Mouse (Mus musculus) heart, embryonic 10.5 days (tissue): Measurements from ENCODE around the gene Wasf2. TPM values are rescaled to one million over a fixed set of nuclear protein-coding genes. Genes with fewer than 3 reads are reported as not detected.
A peak's percentile ranks its signal among the peaks of the same experiment; 100 is the strongest.

ENCODE experiments used
- DNase-seq: peaks from one replicate; pipeline ENCODE4 v3.0.0-alpha.2; 2017; ENCODE audit warnings: low spot score
- H3K27ac ChIP-seq: fragments of 300-500 bp; sonication (generic); 2 replicates; pipeline ENCODE4 v1.5.1; 2016; ENCODE audit warnings: mild to moderate bottlenecking
- H3K27me3 ChIP-seq: fragments of 300-500 bp; sonication (generic); 2 replicates; pipeline ENCODE4 v1.6.1; 2016; ENCODE audit warnings: mild to moderate bottlenecking; ENCODE audit not compliant: poor library complexity, insufficient read depth, severe bottlenecking
- H3K36me3 ChIP-seq: fragments of 300-500 bp; sonication (generic); 2 replicates; pipeline ENCODE4 v1.6.1; 2016; ENCODE audit warnings: mild to moderate bottlenecking, moderate library complexity
- H3K4me1 ChIP-seq: fragments of 300-500 bp; sonication (generic); 2 replicates; pipeline ENCODE4 v1.6.1; 2016; ENCODE audit warnings: mild to moderate bottlenecking
- H3K4me3 ChIP-seq: fragments of 300-500 bp; sonication (generic); 2 replicates; pipeline ENCODE4 v1.5.1; 2016; ENCODE audit warnings: mild to moderate bottlenecking, moderate library complexity
- H3K9me3 ChIP-seq: fragments of 300-500 bp; sonication (generic); 2 replicates; pipeline ENCODE4 v1.6.1; 2016; ENCODE audit warnings: mild to moderate bottlenecking, moderate library complexity
- WGBS: fragments of 180-500 bp; shearing (Covaris S2); methylation state at CpG from one replicate; pipeline ENCODE4 v1.1.7; 2016; 5-methylcytosine and 5-hydroxymethylcytosine counted together
- polyA plus RNA-seq: library from polyadenylated mRNA; unstranded; fragments of >200 nt; fragmentation: Nextera tagmentation; extraction: Ambion mirVana; gene quantifications from 2 replicates; pipeline ENCODE4 v1.2.1, GENCODE M21; 2016

The Wasf2 gene
- polyA plus RNA-seq, 1 experiment from 2014 or later = 58.5 TPM

DNA sequence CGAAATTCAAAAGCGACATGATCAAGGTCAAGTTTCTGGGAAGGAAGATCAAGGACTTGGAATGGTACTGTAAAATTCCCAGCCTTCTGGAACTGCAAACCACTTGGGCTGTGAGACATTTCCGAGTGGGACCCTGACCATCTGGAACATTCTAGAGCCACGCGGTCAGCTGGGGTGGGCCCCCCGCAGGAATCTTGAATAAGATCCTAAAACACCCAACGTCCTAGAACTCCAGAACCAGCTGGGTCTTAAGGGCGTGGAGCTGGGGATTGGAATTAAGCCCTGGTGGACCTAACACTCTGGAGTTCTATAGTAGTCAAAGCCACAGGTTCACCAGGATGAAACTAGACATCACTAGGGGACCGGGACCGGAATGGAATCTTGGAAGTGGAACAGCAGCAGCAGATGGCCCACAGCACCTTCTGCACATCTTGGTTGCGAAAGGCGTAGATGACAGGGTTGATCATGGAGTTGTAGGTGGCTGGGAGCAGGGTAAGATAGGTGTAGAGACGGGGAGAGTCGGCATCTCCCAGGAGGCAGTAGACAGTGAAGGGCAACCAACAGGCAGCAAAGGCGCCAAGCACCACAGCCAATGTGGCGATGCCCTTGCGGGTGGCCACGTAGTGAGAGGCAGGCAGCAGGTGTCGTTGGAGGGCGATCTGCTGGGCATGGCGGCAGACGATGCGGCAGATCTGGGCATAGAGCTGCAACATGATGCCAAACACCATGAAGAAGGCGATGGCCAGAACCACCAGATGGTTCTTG lies 79.9 kb downstream of the Wasf2 start:
- H3K27me3 ChIP-seq = peaks cover 64% of the 10 kb centered on the region
- H3K4me1 ChIP-seq = peaks cover 29% of the 10 kb centered on the region
- H3K9me3 ChIP-seq = no peaks in the 10 kb centered on the region
- no peak overlapping the region for H3K27ac ChIP-seq
- no peak overlapping the region for H3K4me3 ChIP-seq
- no peak for DNase-seq
- WGBS = 91% methylated on average over 24 of the region's 24 CpGs
- H3K36me3 ChIP-seq = no peaks in the 10 kb centered on the region

DNA sequence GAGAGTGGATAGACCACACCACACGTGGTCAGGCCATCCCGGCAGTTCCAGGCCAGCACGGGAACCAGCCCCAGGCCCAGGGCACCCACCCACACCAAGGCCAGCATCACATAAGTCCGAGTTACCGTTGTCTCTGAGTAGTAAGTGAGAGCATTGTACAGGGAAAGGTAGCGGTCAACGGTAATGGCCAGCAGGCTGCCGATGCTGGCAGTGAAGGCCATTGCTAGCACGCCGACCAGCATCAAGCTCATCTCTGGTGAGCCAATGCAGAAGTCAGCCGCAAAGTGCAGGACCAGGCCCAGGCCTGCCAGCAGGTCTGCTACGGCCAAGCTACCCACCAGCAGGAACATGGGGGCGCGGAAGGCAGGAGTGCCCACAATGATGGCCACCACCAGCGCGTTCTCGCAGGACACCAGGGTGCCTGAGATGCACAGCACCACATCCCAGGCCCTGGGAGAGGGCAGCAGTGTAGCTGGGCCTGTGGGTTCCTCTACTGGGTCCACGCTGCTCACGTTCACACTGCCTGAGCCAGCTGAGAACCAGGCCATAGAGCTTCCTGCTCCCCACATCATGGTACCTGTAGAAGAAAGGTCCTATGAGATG lies 80.6 kb downstream of the Wasf2 start:
- Histone ChIP-seq H3K9me3 (no peaks in the 10 kb centered on the region), H3K27me3 (peaks cover 70% of the 10 kb centered on the region)
- WGBS = 92% methylated on average over 19 of the region's 19 CpGs

DNA sequence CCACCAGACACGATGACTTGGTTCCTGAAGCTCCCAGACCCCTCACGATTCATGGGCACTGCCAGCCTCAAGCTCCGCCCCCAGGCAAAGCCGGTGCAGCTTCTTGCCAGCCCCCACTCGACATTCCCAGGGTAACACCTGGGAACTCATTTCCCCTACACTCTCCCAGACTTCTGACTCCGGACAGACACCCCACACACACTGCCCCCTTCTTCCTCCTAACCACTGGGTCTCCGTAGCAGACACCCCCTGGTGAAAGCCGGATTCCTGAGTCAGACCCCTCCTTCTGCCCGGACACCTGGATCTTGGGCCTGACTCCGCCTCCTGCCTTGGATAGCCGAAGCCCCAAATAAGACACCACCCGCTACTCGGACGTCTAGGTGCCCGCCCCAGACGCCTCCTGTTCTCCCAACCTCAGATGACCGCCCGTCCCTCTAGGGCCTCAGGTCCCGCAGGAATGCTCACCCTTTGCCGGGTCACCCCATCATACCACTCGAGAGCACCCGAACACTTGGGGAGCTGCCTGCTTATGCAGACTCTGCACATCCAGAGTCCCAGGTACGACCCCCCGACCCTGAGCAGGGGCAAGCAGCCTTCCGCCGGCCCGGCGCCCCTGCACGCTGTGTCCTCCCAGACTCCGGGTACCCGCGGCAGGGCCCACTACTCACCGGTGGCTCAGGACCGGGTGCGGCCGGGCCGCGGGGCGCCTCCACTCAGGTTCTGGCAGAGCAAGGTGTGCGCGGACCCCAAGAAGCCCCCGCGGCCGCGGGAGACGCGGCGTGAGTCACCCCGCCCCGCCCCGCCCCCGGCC lies 81.7 kb downstream of the Wasf2 start, which contains the start of the genes Cd164l2 and Gpr3:
Cd164l2 (plus strand) TSS at position 381 of the 811 bp plus-strand sequence.
Gpr3 (minus strand) TSS at position 786 of the 811 bp plus-strand sequence.
- 2% methylated on average over 52 of the region's 52 CpGs for WGBS
- peaks cover 29% of the 10 kb centered on the region for H3K4me1 ChIP-seq
- peak within 1 kb of the TSS; percentile 84 for H3K27ac ChIP-seq
- H3K27me3 ChIP-seq = peaks cover 73% of the 10 kb centered on the region
- no peaks in the 10 kb centered on the region for H3K36me3 ChIP-seq
- no peak for DNase-seq
- peak within 1 kb of the TSS; percentile 80 for H3K4me3 ChIP-seq
- H3K9me3 ChIP-seq = no peaks in the 10 kb centered on the region

More for the DNA sequence above, 80.6 kb downstream of the Wasf2 start:
- Histone ChIP-seq H3K36me3 (no peaks in the 10 kb centered on the region), H3K4me1 (peaks cover 29% of the 10 kb centered on the region), H3K4me3 (no peak overlapping the region), H3K27ac (no peak overlapping the region)
- no peak for DNase-seq

DNA sequence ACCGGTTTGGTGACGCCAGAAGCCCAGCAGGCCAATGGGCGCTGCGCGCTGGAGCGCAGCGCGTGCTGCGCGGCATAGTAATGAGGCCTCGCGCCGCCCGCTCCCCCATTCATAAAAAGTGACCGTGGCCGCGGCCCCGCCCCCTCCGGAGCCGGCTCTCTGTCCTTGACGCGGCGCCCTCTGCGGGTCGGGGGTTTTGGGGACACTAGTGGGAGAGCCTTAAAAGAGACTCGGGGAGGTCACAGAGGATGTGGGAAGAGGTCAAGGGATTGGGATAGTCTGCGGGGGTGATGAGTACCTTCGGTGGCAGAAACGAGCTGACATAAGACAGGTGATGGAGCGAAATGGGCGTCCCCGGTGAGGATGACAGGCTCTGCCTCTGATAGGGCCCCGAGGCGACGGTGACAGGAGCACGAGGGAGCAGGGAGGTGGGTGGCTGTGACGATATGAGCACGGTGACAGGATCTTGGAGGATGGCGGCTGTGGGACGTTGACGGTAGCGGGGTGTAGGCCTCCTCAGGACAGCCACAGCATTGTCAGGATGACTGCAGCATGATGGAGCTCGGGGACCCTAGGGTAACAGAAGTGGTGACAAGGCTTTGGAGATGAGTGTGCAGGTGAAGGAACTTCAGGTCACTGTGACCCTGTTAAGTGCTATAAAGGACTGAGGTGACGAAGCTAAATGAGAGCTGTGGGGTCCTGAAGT lies 82.4 kb downstream of the Wasf2 start:
- H3K36me3 ChIP-seq = no peaks in the 10 kb centered on the region
- H3K4me3 ChIP-seq = peak overlapping the region; percentile 80
- H3K4me1 ChIP-seq = peaks cover 29% of the 10 kb centered on the region
- peaks cover 73% of the 10 kb centered on the region for H3K27me3 ChIP-seq
- peak; percentile 90 for DNase-seq
- H3K9me3 ChIP-seq = no peaks in the 10 kb centered on the region
- peak overlapping the region; percentile 84 for H3K27ac ChIP-seq
- WGBS = 1% methylated on average over 44 of the region's 44 CpGs

DNA sequence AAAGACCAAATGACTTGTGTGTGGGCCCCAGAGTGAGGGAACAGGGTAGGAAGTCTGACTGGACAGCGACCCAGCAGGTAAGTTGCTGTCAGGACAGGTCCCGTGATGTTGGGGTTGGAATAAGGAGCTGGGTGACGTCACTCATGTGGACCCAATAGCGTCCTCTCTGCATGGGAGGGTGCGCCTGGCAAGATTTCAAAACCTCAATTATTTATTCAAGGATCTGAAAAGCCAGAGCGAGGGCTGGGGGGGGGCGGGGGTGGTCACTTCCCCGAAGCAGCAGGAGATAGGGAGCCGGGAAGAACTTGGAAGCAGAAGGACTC lies 82.9 kb downstream of the Wasf2 start:
- WGBS = under 1% methylated on average over 9 of the region's 9 CpGs
- Histone ChIP-seq H3K27me3 (peaks cover 76% of the 10 kb centered on the region), H3K4me1 (peaks cover 29% of the 10 kb centered on the region), H3K4me3 (peak overlapping the region; percentile 80), H3K9me3 (no peaks in the 10 kb centered on the region), H3K36me3 (no peaks in the 10 kb centered on the region), H3K27ac (0 out of 2 replicates have a peak overlapping the region, but pooled peaks have one; percentile 30)
- no peak for DNase-seq

DNA sequence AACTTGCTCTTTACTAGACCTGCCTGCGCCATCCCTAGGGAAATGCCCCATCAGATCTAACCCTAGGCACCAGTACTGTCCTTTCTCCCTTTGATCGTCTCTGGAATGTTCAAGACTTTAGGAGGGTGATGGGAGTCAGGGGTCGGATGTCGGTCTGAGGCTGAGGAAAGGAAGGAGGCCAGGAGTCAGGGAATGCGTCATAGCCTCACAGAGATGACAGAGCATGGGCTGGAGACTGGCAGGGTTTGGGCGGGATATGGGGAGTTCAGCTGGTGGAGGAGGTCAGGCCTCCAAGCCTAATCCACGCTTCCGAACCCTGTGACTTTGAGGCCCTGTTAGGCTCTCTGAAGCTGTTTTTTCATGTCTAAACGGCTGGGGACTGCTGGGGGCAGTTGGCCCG lies 83.4 kb downstream of the Wasf2 start:
- H3K27me3 ChIP-seq = peaks cover 75% of the 10 kb centered on the region
- H3K4me3 ChIP-seq = peak overlapping the region; percentile 80
- H3K36me3 ChIP-seq = no peaks in the 10 kb centered on the region
- no peaks in the 10 kb centered on the region for H3K9me3 ChIP-seq
- H3K27ac ChIP-seq = 0 out of 2 replicates have a peak overlapping the region, but pooled peaks have one; percentile 30
- no peak for DNase-seq
- H3K4me1 ChIP-seq = peaks cover 29% of the 10 kb centered on the region
- WGBS = 9% methylated on average over 10 of the region's 10 CpGs

DNA sequence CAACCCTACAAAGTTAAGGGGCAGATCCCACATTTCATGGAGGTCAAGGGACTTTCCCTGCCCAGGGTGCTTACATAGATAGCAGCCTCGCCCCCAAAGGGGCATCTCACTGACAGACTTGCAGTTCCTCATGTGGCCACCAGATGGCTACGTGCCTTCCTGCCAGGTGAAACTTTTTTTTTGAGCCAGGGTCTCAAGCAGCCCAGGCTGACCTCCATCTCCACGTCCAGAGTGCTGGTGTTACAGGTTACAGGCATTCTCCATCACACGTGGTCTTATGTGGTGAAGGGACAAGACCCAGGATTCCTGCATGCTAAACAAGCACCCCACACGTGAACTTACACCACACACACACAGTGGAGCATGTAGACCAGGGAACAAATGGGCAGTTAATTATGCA lies 87.3 kb downstream of the Wasf2 start:
- no peak overlapping the region for H3K27ac ChIP-seq
- peaks cover 25% of the 10 kb centered on the region for H3K4me1 ChIP-seq
- no peaks in the 10 kb centered on the region for H3K36me3 ChIP-seq
- WGBS = 1% methylated on average over 5 of the region's 5 CpGs
- H3K27me3 ChIP-seq = peaks cover 77% of the 10 kb centered on the region
- no peak for DNase-seq
- no peaks in the 10 kb centered on the region for H3K9me3 ChIP-seq
- H3K4me3 ChIP-seq = no peak overlapping the region

DNA sequence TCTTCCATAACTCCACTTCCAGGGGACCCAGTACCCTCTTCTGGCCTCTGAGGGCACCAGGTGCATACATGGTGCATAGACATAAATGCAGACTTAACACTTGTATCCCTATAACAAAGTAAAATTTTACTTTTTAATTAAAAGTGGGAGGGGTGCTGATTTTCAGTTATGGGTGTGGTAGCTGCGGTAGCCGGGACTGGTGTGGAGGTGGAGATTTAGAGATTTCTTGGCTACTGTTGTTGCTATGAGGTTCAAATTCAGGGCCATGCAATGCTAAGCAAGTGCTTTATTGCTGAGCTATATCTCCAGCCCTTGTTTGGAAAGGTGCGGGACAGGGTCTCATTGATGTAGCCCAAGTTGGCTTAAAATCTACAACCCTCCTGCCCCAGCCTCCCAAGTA lies 88.4 kb downstream of the Wasf2 start:
- H3K36me3 ChIP-seq = no peaks in the 10 kb centered on the region
- H3K4me3 ChIP-seq = no peak overlapping the region
- WGBS = 93% methylated on average over 3 of the region's 3 CpGs
- DNase-seq = no peak
- peaks cover 77% of the 10 kb centered on the region for H3K27me3 ChIP-seq
- H3K9me3 ChIP-seq = no peaks in the 10 kb centered on the region
- H3K4me1 ChIP-seq = peaks cover 13% of the 10 kb centered on the region
- H3K27ac ChIP-seq = no peak overlapping the region

DNA sequence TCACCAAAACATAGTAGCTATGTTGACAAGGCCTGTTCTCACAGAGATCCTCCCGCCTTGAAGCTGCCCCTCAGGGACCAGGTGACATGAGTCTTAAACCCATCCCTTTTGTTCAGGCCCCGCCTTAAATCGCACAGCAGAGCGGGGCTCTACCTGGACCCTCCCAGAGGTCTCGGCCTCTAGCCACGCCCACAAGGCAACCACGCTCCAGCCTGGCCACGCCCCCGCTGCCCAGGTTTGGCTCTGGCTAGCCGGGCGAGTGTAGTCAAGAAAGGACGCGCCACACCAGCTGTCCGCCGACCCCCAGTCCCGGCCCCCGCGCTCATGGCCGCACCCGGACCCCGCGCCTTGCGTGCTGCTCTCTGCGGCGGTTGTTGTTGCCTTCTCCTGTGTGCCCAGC lies 90.4 kb downstream of the Wasf2 start:
- WGBS = 2% methylated on average over 25 of the region's 25 CpGs
- peaks cover 63% of the 10 kb centered on the region for H3K27me3 ChIP-seq
- no peaks in the 10 kb centered on the region for H3K36me3 ChIP-seq
- H3K4me3 ChIP-seq = peak overlapping the region; percentile 53
- peak overlapping the region; percentile 72 for H3K27ac ChIP-seq
- H3K4me1 ChIP-seq = peaks cover 16% of the 10 kb centered on the region
- DNase-seq = no peak
- H3K9me3 ChIP-seq = no peaks in the 10 kb centered on the region

DNA sequence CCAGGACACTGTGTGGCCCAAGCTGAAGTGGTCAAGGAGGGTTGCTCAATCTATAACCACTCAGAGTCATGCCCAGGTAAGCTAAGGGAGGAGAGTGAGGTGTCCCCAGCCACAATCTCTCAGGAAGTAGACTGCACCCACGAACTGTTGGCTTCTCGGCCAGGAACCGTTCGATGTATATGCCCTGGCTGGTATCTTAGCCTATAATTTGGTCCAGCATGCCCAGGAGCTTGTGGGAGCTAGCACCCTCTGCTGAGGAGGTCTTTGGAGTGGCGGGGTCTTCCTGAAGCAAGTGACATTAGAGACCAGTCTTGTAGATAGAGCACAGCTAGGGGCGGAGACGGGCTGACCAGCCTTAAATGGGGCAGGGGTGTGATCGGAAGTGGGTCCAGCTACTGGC lies 91.4 kb downstream of the Wasf2 start:
- H3K27me3 ChIP-seq = peaks cover 58% of the 10 kb centered on the region
- peaks cover 16% of the 10 kb centered on the region for H3K4me1 ChIP-seq
- H3K36me3 ChIP-seq = no peaks in the 10 kb centered on the region
- WGBS = 76% methylated on average over 8 of the region's 8 CpGs
- H3K4me3 ChIP-seq = no peak overlapping the region
- no peak for DNase-seq
- no peaks in the 10 kb centered on the region for H3K9me3 ChIP-seq
- H3K27ac ChIP-seq = no peak overlapping the region

DNA sequence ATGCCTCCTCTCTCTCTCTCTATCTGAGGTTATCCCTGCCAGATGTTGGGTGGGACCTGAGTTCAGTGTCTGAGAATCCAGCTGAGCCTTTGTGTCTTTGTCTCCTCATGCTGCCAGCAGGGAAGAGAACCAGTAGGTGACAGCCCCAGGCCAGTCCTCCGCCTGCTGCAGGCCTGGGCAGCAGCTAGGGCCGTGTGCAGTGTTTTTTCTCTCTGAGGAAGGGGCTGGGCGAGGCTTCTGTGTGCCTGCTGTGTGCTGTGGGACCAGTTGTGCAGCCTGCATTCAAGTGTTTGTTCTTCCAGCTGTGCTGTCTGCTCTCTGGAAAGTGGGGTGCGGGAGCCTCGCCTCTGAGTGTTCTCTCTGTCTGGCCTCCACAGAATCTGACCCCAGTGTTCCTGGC lies 93.6 kb downstream of the Wasf2 start:
- WGBS = 51% methylated on average over 5 of the region's 5 CpGs
- H3K36me3 ChIP-seq = no peaks in the 10 kb centered on the region
- peaks cover 51% of the 10 kb centered on the region for H3K27me3 ChIP-seq
- H3K27ac ChIP-seq = no peak overlapping the region
- no peak overlapping the region for H3K4me3 ChIP-seq
- no peak for DNase-seq
- H3K4me1 ChIP-seq = peaks cover 16% of the 10 kb centered on the region
- no peaks in the 10 kb centered on the region for H3K9me3 ChIP-seq

DNA sequence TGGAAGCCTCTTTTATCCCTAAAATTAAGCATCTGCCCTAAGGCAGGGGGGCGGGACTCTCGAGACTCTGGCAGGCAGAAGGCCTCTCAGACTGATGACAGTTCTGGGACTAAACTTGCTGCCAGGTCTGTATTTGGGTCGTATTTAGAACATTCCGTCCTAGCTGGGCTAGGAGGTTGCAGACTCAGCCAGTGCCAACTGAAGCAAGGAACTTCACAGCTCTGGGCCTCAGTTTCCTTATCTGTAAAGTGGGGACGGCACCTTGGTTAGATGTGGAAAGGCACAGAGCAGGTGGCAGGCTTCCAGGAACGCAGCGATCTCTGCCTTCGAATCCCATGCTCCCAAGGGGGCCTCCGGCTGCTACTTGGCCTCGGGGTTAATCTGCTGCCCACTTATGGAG lies 95.8 kb downstream of the Wasf2 start:
- no peak overlapping the region for H3K27ac ChIP-seq
- peaks cover 9% of the 10 kb centered on the region for H3K4me1 ChIP-seq
- no peak overlapping the region for H3K4me3 ChIP-seq
- WGBS = 69% methylated on average over 10 of the region's 10 CpGs
- no peaks in the 10 kb centered on the region for H3K36me3 ChIP-seq
- no peaks in the 10 kb centered on the region for H3K9me3 ChIP-seq
- DNase-seq = no peak
- peaks cover 31% of the 10 kb centered on the region for H3K27me3 ChIP-seq
